Mouse (Mus musculus) stomach, postnatal 0 days (tissue): ENCODE results near the gene Skap1. TPM values are rescaled to one million over a fixed set of nuclear protein-coding genes. Genes with fewer than 3 reads are reported as not detected.

Source experiments
- ATAC-seq: fragments of 200-750 bp; cut with Nextera tagmentation; 2 replicates; pipeline ENCODE4 v1.8.0; 2017; ENCODE audit not compliant: low FRiP score, low TSS enrichment
- DNase-seq: peaks from one replicate; pipeline ENCODE4 v3.0.0-alpha.2; 2016; ENCODE audit warnings: low spot score
- H3K27ac ChIP-seq: fragments of 300-500 bp; sonication (generic); replicated peaks from 2 replicates; pipeline ENCODE4 v1.5.1; 2014; ENCODE audit warnings: mild to moderate bottlenecking, control low read depth
- H3K27me3 ChIP-seq: fragments of 300-500 bp; sonication (generic); 2 replicates; pipeline ENCODE4 v1.6.1; 2014; ENCODE audit warnings: low read length; ENCODE audit not compliant: control insufficient read depth, insufficient read depth
- H3K36me3 ChIP-seq: fragments of 300-500 bp; sonication (generic); 2 replicates; pipeline ENCODE4 v1.6.1; 2014; ENCODE audit warnings: low read length, mixed read lengths; ENCODE audit not compliant: control insufficient read depth, insufficient read depth
- H3K4me1 ChIP-seq: fragments of 300-500 bp; sonication (generic); replicated peaks from 2 replicates; pipeline ENCODE4 v1.6.1; 2014; ENCODE audit warnings: antibody characterized with exemption; ENCODE audit not compliant: control insufficient read depth, insufficient read depth
- H3K4me2 ChIP-seq: fragments of 300-500 bp; sonication (generic); replicated peaks from 2 replicates; pipeline ENCODE4 v1.6.1; 2014; ENCODE audit warnings: low read depth, mild to moderate bottlenecking, control low read depth, moderate library complexity
- H3K4me3 ChIP-seq: fragments of 300-500 bp; sonication (generic); 2 replicates; pipeline ENCODE4 v1.5.1; 2014; ENCODE audit warnings: low read depth, low read length, control low read depth
- H3K9ac ChIP-seq: fragments of 300-500 bp; sonication (generic); 2 replicates; pipeline ENCODE4 v1.6.1; 2014; ENCODE audit warnings: mild to moderate bottlenecking, low read length, control low read depth, mixed read lengths
- H3K9me3 ChIP-seq: fragments of 300-500 bp; sonication (generic); 2 replicates; pipeline ENCODE4 v1.6.1; 2016; ENCODE audit warnings: low read length; ENCODE audit not compliant: control insufficient read depth
- CTCF ChIP-seq: IDR thresholded peaks from 2 replicates; pipeline ENCODE4 v1.5.1; 2016; ENCODE audit warnings: antibody characterized with exemption, low read depth, mild to moderate bottlenecking, moderate library complexity
- EP300 ChIP-seq: optimal IDR thresholded peaks from 2 replicates; pipeline ENCODE3; 2016; ENCODE audit warnings: antibody characterized with exemption
- WGBS: fragments of 180-500 bp; shearing (Covaris S2); extraction: QIAGEN DNeasy Blood & Tissue Kit; methylation state at CpG from one replicate; pipeline ENCODE4 v1.1.7; 2014; 5-methylcytosine and 5-hydroxymethylcytosine counted together
- polyA plus RNA-seq: library from polyadenylated mRNA; unstranded; fragments of >200 nt; fragmentation: Nextera tagmentation; extraction: Ambion mirVana; gene quantifications from 2 replicates; pipeline ENCODE4 v1.2.1, GENCODE M21; 2015

Skap1 gene
- polyA plus RNA-seq, 1 experiment from 2014 or later: 0.56 TPM

GRCm38 (mm10) chr11:96624436-96624835 lies 160.0 kb downstream of the Skap1 start:
- peak; percentile 61 for TF ChIP-seq CTCF
- no peak for TF ChIP-seq EP300
- DNase-seq (no peak), ATAC-seq (no peak)
- H3K27ac ChIP-seq: no peak overlapping the region
- no peaks in the 10 kb centered on the region for H3K27me3 ChIP-seq
- no peaks in the 10 kb centered on the region for H3K4me1 ChIP-seq
- no peak overlapping the region for H3K9ac ChIP-seq
- 28% methylated on average over 4 of the region's 4 CpGs for WGBS
- H3K36me3 ChIP-seq: no peaks in the 10 kb centered on the region
- H3K9me3 ChIP-seq: no peaks in the 10 kb centered on the region
- no peak overlapping the region for H3K4me2 ChIP-seq
- H3K4me3 ChIP-seq: no peak overlapping the region

GRCm38 (mm10) chr11:96629775-96630174 lies 165.4 kb downstream of the Skap1 start:
- H3K36me3 ChIP-seq: no peaks in the 10 kb centered on the region
- no peaks in the 10 kb centered on the region for H3K4me1 ChIP-seq
- no peak overlapping the region for H3K9ac ChIP-seq
- H3K27ac ChIP-seq: no peak overlapping the region
- H3K4me3 ChIP-seq: no peak overlapping the region
- no peaks in the 10 kb centered on the region for H3K9me3 ChIP-seq
- no peak for TF ChIP-seq EP300
- TF ChIP-seq CTCF: no peak
- 54% methylated on average over 9 of the region's 9 CpGs for WGBS
- peak; percentile 40 for DNase-seq
- H3K27me3 ChIP-seq: no peaks in the 10 kb centered on the region
- ATAC-seq: no peak
- H3K4me2 ChIP-seq: no peak overlapping the region

- no peaks in the 10 kb centered on the region for H3K36me3 ChIP-seq
- no peaks in the 10 kb centered on the region for H3K27me3 ChIP-seq
- H3K27ac ChIP-seq: no peak overlapping the region
- no peak overlapping the region for H3K4me2 ChIP-seq
- 72% methylated on average over 3 of the region's 3 CpGs for WGBS
- no peak overlapping the region for H3K9ac ChIP-seq
- H3K9me3 ChIP-seq: no peaks in the 10 kb centered on the region
- no peak for TF ChIP-seq EP300
- TF ChIP-seq CTCF: no peak
- H3K4me3 ChIP-seq: no peak overlapping the region
- DNase-seq: no peak
- H3K4me1 ChIP-seq: no peaks in the 10 kb centered on the region
- ATAC-seq: no peak
Observed at GRCm38 (mm10) chr11:96631521-96631920, 167.1 kb downstream of the Skap1 start.

- DNase-seq (no peak), ATAC-seq (no peak)
- 26% methylated on average over 7 of the region's 7 CpGs for WGBS
- Histone ChIP-seq H3K4me2 (no peak overlapping the region), H3K4me1 (no peaks in the 10 kb centered on the region), H3K27ac (no peak overlapping the region), H3K9me3 (no peaks in the 10 kb centered on the region), H3K9ac (no peak overlapping the region), H3K27me3 (no peaks in the 10 kb centered on the region), H3K36me3 (no peaks in the 10 kb centered on the region), H3K4me3 (no peak overlapping the region)
- TF ChIP-seq CTCF (no peak), EP300 (no peak)
Observed at GRCm38 (mm10) chr11:96637927-96638326, 173.5 kb downstream of the Skap1 start.

- no peaks in the 10 kb centered on the region for H3K27me3 ChIP-seq
- no peak overlapping the region for H3K27ac ChIP-seq
- no peak overlapping the region for H3K4me3 ChIP-seq
- no peak for DNase-seq
- no peak overlapping the region for H3K4me2 ChIP-seq
- no peaks in the 10 kb centered on the region for H3K9me3 ChIP-seq
- H3K4me1 ChIP-seq: no peaks in the 10 kb centered on the region
- H3K36me3 ChIP-seq: no peaks in the 10 kb centered on the region
- no peak for ATAC-seq
- H3K9ac ChIP-seq: no peak overlapping the region
- TF ChIP-seq EP300: no peak
- no peak for TF ChIP-seq CTCF
- WGBS: 42% methylated on average over 5 of the region's 5 CpGs
Observed at GRCm38 (mm10) chr11:96639805-96640204, 175.4 kb downstream of the Skap1 start.

GRCm38 (mm10) chr11:96642173-96643140 lies 178.1 kb downstream of the Skap1 start:
- no peak overlapping the region for H3K27ac ChIP-seq
- no peaks in the 10 kb centered on the region for H3K36me3 ChIP-seq
- WGBS: 57% methylated on average over 17 of the region's 17 CpGs
- H3K9me3 ChIP-seq: no peaks in the 10 kb centered on the region
- DNase-seq (no peak), ATAC-seq (peak; percentile 32; the same call in 1 of the 2 replicates)
- no peaks in the 10 kb centered on the region for H3K4me1 ChIP-seq
- H3K9ac ChIP-seq: no peak overlapping the region
- no peaks in the 10 kb centered on the region for H3K27me3 ChIP-seq
- TF ChIP-seq CTCF (0 out of 2 replicates have a peak, but pooled peaks have one; percentile 2), EP300 (no peak)
- no peak overlapping the region for H3K4me2 ChIP-seq
- no peak overlapping the region for H3K4me3 ChIP-seq
